Mouse (Mus musculus) testis, postnatal 10 days (tissue): ENCODE measurements at regions not wholly inside any gene's neighbourhood (a gene's known extent, or its start where the extent isn't known, plus 50 kb on each side); places are given as distances from the start of the nearest gene placed in this dataset.
"Not testable (repeated sequence)": the region's sequence is repeated elsewhere in the genome, so short reads cannot be mapped to it uniquely, and the experiment has no call there.

ENCODE experiments used
- DNase-seq: peaks from one replicate; pipeline ENCODE4 v3.0.0; 2021; ENCODE audit warnings: low spot score

DNA sequence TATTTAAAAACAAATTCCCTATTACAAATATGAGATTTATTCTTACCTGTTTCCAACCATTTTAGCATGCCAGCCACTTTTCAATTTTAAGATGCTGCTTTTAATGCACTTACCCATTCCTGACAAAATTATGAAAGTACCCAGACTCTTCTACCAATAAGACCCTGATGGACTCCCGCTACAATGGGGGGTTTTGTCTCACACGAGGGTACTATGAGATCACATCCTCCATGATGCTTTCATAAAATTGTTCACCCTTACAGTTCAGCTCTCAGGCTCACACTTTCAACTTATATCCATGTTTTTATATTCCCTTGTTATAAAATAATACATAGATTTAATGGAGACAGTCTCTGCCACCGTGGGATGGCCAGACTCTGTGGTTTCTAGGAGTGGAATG, 68.1 kb upstream of the Adamts18 start:
- no peak for DNase-seq

DNA sequence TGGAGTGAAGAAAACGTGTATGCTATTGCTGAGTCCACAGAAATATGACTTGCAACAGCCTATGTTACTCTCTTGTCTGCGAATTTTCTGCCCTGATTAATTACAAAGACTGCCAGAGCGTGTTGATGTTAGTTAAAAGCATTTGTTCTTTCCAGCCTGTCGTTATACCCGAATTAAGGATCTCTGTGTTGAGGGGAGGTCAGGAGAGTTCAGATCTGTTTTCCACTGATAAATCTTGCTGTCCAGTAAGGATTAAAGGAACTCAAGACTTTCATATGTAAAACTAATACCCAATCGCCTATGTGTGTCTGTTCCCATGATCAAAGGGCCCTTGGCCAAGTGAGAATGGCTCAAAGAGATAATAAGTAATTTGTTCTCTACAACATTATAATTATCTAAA, 68.7 kb upstream of the Adamts18 start:
- no peak for DNase-seq

DNA sequence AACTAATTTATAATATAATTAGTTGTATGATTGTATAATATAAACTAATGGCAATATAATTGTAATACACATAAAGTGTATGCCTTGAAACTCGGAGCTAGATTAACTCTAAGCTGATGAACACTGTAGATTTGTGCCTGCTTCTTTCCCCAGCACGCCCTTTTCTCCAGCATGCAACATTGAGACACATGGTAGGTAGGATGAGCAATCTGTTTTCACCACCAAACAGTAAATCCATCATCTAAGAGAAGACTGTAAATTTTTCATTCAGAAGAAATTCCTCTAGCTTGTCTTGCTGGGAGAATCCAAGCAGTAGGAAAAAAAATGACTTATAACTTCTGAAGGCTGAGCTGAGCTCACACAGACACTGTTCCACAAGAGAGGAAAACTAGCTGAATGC, 71.8 kb upstream of the Adamts18 start:
- DNase-seq: no peak

DNA sequence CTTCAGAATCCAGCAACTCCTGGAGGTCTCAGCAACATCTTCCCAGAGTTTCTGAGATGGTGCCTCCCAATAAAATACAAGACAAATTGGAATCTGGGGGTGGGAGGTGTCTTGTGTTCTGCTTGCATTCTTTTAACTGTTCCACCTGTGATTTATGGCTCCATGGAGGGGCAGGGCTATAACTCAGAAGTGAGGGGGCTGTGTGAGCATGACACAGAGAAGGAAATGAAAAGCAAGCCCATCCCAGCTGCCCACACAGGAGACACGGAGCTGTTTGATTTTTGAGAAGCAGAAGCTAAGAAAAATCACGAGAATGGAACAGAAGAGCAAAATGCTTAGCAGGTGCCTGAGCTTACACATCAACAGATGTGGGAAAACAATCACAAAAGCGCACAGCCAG, 74.8 kb upstream of the Adamts18 start:
- no peak for DNase-seq

DNA sequence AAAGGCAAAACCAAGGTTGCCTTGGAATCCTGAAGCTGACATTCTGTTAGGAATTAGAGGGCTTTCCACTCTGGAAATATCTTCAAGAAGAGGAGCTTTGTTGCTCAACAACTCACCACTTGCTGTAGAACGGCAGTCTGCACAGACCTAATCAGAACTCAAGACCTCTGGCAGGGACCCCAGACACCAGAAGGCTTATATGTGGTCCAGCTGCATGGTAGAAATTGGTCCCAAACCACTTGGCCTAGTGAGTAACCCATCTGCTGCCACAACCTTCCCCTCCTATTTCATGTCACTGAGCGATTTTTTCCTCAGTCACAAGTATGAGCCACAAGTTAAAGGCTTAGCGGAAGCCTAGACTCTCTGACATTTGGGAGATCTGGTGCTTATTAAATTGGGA, 105.2 kb upstream of the Adamts18 start:
- DNase-seq: no peak

DNA sequence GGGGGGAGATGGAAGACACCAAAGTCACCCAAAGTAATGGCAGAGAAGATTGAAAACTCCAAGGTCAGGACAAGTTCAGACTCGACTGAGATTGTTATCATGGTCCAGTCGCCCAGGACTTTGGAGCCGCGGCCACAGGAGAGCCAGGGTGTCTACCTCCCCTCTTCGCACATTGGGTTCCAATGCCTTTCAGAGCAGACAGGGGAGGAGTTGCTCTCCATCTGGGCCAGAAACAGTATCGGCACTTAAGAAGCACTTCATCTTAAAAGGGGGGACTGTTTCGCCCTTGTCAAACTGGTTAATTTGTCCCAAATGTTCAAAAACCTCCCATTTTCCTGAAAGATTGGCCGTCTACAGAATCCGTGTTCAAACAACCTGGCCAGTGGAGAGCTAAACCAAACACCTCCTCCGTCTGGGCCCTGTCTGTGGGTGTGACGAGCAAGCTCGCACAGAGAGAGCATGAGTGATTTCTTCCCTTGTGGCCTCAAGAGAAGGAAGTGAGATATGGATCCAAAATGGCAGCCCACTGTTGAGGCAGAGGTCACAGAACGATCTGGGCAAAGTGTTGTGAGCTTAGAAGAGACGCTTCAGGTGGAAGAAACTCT, 108.0 kb upstream of the Adamts18 start:
- DNase-seq: no peak

DNA sequence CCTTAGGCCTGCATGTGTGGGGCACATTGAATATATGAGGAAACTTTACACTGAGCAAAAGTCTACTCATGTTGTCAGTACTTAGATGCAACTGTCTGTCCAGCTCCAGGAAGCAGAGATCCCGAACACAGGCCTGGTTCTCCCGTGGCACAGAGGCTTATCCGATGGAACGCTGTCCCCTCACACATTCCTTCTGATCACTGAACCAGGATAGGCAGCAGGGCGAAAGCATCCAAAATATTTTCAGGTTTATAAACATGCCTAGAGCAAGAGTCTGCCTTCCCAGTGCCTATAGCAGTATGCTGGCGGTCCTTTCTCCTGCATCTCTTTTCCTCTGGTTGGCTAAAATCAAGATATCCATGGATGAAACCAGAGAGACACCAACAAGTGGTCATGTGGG, 109.3 kb upstream of the Adamts18 start:
- DNase-seq: no peak

DNA sequence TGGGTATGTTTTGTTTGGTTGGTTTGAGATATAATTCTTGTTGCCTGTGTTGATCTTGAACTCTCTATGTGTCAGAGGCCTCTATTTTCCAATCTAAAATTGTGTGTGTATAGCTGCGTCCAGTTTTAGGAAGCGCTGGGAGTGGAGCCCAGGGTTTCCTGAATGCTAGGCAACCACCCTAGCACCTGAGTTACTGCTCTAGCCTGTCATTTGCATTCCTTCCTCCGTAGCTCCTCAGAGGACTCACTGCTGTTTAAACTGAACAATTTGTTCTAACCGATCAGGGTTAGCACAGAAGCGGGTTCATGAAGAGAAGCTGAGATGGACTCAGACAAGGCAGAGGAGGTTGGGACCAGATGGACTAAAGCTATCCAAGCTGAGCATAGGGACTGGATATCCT, 127.3 kb upstream of the Adamts18 start:
- DNase-seq: no peak

DNA sequence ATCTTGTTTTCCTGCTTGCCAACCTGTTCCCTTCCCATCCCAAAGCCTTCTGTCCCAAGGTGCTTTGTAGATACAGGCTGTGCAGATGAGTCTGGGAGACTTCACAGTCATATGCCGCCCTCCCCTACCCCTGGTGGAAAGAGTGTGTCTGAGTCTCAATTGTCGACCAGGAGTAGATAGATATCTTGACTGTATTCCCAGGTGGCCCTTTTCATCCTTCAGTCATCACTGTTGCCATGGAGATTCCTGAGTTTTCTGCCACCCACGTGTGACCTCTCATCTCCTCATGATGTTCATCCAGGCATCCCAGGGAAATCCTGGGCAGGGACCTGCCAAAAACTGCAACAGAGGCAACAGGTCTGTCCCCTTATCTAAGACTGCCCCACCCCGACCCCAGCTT, 128.1 kb upstream of the Adamts18 start:
- no peak for DNase-seq

DNA sequence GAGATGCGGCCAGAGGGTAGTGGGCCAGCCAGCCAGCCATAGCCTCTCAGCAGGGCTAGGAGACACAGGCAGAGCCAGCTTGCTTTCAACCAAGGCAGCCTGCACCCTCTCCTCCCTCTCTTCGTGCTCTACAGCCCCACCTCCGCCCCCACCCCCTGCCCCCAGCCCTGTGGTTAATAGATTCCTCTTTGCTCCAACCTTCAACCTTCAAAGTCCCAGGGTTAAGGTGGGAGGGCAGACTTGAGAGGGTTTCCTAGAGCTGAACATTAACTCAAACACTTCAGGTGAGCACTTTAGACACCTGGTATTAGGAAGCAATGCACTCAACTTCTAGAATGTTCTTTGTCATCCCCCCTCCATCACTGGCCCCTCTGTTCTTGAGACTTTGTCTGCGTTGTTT, 128.5 kb upstream of the Adamts18 start:
- DNase-seq: no peak

DNA sequence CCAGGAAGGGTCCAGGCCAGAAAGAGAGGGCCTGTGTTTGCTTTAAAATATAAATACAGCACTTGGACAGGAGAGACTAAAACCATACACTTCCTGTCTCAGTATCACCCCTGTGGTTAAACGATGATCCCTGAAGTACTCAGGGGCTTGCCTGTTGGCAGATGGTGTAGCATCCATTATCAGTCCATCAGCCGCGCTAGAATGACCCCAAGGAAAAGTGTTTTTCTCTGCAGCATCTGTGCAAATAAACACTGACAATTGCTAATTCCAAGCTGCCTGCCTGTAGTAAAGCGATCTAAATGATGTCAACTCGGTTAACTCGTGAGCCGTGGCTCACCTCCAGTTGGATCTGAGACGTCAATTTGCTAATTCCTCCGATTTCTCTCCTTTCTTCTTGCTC, 130.4 kb upstream of the Adamts18 start:
- DNase-seq: no peak

DNA sequence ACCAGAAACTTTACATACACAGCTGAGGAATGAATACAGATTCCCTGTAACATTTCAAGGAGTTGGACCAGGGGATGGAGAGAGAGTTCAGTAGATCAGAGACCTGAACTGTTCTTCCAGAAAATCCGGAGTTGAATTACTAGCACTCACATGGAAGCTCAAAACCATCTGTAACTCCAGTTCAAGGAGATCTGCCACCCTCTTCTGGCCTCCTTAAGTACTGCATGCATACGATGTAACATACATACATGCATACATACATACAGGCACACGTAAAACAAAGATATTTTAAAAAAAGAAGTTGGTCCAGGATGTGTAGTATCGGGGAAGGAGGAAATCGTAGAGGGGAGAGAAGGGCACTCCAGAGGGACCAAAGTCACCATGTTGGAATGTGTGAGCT, 131.3 kb upstream of the Adamts18 start:
- no peak for DNase-seq

DNA sequence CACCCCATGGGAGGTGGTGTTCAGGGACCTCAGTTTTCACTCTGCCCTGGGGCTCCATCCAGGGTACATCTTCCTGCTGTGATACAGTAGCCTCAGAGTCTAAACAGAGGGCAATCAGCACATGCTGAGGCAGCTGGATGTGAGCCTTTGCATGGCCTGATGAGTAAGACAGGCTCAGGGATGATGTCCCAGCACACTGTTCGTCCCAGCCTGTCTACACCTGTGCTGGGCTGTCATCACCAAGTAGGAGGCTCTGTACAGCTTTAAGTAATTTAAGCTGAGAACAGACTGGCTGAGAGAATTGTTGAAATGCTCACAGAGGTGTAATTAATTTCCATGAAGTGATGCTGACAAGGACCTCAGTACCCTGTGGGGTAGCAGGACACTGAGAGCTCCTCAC, 132.8 kb upstream of the Adamts18 start:
- no peak for DNase-seq

DNA sequence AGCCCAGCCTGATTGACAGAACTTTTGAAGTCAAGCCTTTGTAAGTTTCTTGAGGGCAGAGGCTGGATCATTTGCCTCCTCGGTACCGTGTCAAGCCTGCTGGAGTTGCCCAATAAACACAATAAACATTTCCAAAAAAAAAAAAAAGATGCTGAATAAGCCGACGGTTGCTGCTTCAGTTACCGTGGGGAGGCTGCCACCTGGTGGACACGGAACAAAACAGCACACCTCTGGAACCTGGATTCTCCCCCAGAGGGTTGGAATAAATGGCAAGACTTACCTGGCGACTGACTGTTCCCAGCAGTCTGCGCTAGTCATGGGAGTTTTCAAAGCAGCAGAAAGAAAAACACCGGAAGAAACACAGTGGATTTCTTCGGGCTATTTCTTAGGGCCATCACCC, 136.3 kb upstream of the Adamts18 start:
- peak; percentile 82 for DNase-seq

DNA sequence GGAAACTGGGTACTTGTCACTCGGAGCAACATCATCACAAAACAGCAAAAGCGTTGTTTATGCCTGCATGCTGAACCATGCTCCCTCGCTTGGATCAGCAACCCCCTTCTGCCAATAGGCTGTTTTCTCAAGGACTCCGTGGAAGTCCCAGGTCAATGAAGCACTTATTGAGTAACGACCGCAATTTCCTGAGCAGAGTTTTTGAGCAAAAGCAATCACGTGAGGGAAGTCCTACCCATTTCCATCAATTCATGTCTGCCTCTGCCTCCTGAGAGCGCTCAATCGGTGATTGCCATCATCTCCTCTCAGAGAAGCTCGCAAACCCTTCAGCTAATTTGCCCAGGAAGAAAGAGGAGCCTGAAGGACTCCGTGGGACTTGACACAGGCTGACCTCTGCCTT, 136.9 kb upstream of the Adamts18 start:
- DNase-seq: no peak

DNA sequence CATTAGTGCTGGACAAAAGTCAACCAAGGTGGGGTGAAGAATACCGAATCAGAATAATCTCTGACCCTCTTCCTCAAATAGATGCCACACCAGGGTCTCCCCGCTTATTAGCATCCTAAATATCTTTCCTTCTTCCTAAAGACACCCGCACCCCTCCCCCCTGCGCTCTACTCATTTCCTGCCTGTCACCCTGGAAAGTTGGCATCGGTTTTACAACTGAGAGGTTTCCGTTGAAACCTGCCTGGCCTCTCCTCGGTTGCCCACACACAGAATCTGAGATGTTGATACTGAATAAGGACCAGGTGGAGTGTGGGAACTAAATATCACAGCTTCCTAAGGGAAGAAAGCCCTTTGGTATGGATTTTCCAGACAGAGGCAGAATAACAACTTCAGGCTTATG, 137.4 kb upstream of the Adamts18 start:
- DNase-seq: no peak

DNA sequence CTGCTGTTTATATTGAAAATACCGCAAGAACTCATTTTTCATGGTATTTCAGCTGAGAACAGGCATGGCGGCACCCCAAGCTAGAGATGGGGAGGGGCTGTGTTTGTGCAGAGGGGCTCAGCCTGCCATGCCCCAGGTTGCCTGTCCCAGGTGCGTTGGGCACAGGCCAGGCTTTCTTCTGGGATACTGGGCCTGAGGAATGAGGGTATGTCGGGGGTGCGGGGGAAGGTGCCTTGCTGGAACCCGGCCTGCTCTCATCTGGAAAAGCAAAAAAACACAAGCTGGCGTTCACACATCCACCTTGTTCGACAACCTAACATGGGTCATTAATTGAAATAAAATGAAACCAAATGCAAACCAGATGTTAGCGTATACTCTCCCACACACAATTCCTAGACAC, 142.2 kb upstream of the Adamts18 start:
- DNase-seq: no peak

DNA sequence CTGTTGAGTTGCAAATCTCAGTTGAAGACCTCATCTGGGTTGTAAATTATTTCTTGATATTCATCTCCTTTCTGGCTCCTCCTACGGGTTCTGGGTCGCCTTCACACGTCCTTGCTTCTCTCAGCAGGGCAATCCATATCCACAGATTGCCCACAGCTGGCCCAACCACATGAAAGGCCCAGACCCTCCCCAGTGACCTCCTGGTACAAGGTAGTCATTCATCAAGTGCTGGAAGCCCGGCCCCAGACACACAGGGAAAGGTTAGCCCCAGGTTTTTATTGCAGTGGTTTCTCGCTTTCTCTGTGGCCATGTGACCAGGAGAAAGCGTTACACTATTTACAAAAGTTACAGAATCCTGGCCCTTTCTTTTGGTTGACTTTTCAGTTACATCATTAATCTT, 134.5 kb upstream of the Nudt7 start:
- DNase-seq: no peak

DNA sequence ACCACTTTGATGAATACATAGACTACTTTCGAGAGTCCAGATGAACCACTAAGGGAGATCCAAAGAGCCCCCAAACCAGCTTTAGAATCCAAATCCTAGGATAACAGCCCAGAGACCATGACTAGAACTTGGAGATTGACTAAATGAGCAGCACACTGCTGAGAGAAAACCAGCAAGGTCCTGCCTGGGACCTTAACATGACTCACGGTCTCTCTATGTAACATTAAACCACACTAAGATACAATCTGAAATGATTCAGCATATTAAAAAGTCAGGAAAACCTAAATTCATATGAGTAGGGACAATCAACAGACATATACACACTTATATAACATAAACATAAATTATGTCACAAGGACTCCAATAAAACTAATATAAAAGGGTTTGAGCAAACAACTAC, 131.7 kb upstream of the Nudt7 start:
- no peak for DNase-seq

DNA sequence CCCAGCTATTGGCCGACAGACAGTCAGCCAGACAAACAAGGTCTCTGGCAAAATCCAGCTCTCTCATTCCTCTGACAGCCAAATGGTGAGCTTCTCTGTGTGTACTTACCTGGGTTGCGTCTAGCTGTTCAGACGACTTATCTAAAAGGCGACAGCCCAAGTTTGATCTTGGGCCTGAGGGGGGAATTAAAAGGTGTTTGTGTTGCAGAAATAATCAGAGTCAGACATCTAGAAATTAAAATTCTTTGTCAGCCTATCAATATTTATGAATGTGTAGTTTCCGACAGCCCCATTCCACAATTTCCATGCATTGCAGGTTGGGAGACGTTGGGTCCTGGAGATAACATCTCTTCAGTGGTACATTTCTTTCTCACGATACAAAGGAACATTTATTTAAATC, 128.9 kb upstream of the Nudt7 start:
- DNase-seq: no peak

DNA sequence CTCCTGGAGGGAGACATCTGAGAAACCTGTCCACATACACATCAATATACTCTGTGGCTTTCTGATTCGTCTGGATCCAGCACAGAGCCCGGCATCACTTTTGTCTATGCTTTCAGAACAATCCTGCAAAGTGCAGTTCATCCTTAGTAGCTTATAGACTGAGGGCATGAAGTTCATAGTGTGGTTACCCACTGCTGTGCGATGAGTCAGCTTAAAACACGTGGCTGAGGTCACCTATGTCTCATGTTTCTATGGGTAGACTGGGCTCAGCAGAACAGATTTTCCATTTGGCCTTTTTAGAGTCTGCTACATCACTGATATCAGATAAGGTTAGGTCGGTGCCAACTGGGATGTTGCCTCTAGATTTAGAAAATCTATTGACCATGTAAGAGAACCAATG, 126.8 kb upstream of the Nudt7 start:
- no peak for DNase-seq

DNA sequence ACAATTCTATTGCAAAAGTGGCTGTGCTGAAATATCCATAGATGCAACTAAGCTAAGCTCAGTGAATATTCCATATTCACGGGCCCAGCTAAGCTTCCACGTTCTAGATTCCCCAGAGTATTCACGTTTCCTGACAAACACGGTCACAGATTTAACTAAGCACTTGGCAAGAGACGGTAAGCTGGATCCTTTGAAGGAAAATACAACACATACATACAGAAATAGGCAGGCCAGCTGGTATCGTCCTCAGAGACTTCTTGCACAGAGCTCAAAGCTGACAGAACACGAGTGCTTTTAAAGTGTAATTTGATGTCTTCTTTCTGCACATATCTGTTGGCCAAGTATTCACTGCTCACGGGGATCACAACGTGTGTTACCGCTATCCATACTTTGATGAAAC, 126.3 kb upstream of the Nudt7 start:
- no peak for DNase-seq

DNA sequence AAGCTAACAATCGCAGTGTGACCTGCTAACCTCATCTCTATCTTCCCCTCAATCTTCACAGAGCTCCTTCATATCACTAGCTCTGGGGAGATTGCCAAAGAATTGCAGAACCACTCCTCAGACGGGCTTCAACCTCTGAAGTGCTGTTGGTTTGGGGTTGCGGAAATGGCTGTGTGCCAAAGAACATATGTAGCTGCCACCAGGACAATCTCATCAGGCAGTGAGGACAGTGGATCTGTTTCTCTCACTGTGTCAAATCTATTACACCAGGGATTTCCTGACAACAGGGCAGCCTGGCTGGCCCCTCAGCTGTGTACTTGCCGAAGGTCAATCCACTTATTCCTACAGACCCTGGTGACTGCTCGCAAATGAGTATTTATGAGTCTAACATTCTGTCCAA, 115.0 kb upstream of the Nudt7 start:
- no peak for DNase-seq

DNA sequence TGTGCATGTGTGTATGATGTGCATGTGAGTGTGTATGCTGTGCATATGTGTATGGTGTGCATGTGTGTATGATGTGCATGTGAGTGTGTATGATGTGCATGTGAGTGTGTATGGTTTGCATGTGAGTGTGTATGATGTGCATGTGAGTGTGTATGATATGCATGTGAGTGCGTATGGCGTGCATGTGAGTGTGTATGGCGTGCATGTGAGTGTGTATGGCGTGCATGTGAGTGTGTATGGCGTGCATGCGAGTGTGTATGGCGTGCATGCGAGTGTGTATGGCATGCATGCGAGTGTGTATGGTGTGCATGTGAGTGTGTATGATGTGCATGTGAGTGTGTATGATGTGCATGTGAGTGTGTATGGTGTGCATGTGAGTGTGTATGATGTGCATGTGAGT, 103.2 kb upstream of the Nudt7 start:
- not testable (repeated sequence) for DNase-seq

DNA sequence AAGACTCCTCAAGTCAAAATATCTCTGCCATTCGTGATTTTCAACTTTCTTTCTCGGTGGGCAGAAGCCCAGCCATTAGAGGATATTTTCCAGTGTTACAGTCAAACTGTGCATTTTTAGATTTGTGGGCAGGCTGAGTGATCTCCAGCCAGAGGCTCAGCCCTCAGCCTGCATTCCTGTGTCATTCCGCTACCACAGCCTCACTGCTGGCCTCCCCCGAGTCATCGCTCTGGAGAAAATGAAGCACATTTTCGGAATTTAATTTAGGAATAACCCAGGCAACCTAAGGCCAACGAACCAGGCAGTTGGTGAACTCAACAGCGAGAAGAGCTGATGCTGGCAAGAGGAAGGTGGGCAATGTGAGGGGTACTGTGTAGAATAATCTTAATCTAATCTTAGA, 80.9 kb upstream of the Nudt7 start:
- no peak for DNase-seq
